Mouse (Mus musculus) CD4-positive, CD25-positive, alpha-beta regulatory T cell, adult 4 months (primary cell): Measurements from ENCODE around the gene Cmtm8. TPM values are rescaled to one million over a fixed set of nuclear protein-coding genes. Genes with fewer than 3 reads are reported as not detected.
A peak's percentile ranks its signal among the peaks of the same experiment; 100 is the strongest.

ENCODE experiments used
- ATAC-seq: one replicate; pipeline ENCODE4 v1.8.0; 2017
- polyA plus RNA-seq, 2 experiments: library from polyadenylated mRNA; unstranded; fragments of 100-300 nt; shearing (Covaris generic); gene quantifications; one replicate each; pipeline ENCODE4 v1.2.1; 2017

The Cmtm8 gene
- polyA plus RNA-seq, 2 experiments from 2014 or later: not detected

DNA sequence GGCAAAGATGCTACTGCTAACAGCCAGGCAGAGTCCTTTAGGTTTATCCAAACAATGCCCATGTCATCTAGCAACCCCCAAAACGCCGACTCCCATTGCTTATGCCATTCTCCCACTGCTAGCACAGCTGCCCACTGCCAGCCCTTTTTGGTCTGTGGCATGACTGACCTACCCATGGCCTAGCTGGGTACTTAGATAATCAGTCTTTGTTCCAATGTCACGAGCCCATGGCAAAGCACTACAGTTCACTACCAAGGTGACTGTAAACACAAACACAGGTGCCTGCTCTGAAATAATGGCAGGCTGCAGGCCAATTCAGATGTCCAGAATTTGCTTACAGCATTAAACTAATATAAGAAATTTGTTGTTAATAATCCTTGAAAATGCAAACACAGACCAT lies 25.0 kb downstream of the Cmtm8 start:
- no peak for ATAC-seq

DNA sequence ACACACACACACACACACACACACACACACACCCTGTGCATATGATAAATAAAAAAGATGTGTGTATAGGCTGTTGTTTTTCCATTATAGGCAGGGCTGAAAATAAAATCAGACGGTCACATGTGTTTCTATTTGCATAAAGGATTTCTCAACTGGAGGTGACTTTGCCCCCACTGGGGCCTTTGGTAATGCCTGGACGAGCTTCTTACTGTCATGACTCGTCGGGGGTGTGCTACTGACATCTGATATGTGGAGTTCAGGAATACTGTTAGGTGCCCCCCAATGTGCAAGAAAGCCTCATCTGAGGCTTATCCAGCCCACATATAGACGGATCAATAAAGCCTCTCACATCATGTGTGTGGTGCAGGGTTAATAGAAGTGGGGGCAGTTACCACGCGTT lies 26.9 kb downstream of the Cmtm8 start:
- ATAC-seq: no peak

GRCm38 (mm10) chr9:114816121-114816520 lies 27.8 kb downstream of the Cmtm8 start:
- ATAC-seq: no peak

DNA sequence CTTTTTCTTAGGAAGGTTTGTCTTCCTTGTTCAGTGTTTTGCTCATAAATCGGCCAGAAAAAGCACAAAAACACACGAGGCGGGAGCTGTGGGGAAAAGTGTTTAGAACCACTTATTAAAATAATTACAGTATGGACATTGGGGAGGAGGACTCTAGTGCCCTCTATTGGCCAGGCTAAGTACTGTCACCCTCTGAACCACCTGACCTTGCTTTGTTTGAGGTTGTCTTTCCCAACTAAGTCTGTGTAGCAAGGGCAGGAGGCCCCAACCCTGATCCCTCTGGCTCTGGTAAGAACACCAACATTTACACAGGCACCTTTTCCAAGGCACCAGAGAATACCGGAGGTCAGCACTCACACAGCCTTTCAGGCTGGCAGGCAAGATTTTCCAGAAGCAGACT lies 28.6 kb downstream of the Cmtm8 start:
- ATAC-seq: peak; percentile 84

DNA sequence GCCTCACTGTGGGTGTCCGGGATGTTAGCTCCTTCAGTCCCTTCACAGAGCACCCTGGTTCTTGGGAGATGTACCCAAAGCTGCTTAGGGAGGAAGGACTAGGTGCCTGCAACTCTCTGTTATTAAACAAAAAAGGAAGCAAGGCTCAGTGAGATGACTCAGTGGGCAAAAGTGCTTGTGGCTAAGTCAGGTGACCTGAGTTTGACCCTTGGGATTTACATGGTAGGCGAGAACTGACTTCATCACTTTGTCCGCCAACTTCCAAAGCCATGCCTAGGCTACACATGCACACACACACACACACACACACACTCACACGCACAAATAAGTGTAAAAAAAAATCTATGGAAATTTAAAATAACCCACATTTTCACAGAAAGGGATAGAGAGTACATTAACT lies 32.0 kb downstream of the Cmtm8 start:
- ATAC-seq: no peak

DNA sequence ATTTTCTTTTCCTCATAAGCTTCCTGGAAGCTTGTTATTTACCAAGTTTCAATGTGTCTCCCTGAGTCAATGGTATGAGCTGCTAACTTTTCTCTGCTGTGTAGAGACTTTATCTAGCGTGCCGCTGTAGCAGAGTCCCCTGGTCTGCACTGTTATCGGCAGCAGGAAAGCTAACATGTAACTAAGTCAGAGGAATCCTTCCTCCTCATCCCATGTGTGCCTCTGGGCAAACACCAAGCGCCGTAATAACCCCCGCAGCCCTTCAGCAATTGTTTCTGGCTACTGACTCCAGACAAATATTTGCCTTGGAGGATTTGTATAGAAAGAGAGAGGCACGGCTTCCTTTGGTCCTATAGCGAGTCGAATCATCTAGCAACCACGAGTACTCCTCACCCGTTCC lies 33.1 kb downstream of the Cmtm8 start:
- ATAC-seq: no peak

DNA sequence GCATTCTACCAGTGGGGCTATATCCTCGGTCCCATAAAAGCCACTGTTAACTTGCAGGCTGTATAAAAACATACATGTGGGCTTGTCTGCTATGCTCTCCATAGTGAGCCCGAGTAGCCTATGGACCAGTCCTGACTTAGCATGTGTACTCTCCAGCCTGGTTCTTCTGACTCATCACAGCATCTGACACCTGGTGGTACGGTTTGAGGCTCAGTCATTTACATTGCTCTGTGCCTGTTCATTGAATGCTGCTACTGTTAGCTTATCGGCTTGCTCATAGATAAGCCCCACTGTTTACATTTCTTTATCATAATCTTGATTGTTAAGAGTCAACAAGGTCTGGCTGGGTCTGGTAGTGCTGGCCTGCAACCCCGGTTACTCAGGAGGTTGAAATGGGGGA lies 35.3 kb downstream of the Cmtm8 start:
- ATAC-seq: no peak

DNA sequence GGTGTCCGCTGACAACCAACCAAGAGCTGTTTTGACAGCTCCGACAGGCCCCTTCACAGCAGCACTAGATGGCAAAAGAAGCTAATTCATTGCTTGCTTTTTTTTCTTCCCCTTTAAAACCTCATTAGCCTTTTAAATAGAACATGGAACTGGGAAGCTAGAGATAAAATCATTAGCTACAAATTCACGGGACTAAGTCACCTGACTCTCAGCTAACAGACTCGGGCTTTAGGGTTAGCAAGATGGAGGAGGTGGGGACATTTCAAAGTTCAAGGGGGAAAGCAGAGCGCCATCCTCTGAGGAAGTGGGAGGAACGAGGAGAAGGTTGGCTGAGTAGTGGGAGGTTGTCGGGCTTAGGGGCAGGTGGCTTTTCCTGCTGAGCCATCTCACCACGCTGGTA lies 36.7 kb downstream of the Cmtm8 start:
- no peak for ATAC-seq

DNA sequence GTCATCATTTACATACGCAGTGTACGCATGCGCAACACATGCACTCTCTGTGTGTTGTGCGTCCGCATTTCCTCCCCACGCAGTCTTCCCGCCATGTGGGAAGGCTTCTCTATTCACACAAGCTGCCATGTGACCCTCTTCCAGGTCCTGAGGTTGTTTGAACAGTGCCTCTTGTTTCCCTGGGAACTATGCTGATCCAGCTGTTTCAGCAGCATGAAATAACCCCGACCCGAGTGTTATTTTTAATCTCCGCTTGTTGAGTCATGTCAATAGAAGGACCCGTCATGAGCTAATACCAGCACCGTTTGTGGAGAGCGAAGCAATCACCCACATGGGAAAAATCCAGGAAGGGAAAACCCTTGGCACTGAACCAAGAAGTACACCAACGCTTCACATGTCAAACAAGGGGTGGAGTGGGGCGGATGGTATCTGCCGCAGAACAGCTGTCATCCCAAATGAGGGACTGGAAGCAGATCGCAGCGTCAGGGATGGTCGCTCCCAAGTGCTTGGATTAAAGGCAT lies 38.7 kb downstream of the Cmtm8 start:
- ATAC-seq: no peak

GRCm38 (mm10) chr9:114802191-114802590 lies 41.8 kb downstream of the Cmtm8 start:
- no peak for ATAC-seq

- no peak for ATAC-seq
Measured at GRCm38 (mm10) chr9:114801301-114801700, 42.7 kb downstream of the Cmtm8 start.

DNA sequence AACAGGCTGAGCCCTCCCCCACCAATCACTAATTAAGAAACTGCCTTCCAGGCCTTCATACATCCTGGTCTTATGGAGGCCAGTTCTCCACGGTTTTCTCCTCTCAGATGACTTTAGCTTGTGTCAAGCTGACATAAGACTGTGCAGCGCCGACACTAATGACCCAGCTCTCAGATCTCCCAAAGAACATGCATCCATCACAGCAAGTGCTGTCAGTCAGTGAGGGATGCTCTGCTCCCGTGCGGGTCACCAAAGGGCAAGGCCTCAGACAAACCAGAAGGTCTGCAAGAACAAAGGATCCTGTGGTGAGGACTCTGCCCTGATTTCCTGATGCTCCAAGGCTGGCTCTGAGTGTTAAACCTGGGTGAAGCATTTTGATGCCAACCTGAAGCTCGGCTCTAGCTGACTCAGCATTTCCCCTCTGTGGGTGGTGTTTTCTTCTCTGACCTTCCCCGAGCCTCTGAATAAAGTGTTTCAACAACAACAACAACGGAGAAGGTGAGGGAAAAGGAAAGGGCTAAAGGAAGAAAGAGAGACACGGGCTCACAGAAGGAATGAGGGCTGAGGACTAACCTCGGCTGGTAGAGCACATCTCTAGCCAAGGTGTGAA lies 44.4 kb downstream of the Cmtm8 start:
- no peak for ATAC-seq

GRCm38 (mm10) chr9:114798845-114799244 lies 45.1 kb downstream of the Cmtm8 start:
- ATAC-seq: no peak

- peak; percentile 72 for ATAC-seq
Measured at GRCm38 (mm10) chr9:114797329-114798004, 46.5 kb downstream of the Cmtm8 start.

DNA sequence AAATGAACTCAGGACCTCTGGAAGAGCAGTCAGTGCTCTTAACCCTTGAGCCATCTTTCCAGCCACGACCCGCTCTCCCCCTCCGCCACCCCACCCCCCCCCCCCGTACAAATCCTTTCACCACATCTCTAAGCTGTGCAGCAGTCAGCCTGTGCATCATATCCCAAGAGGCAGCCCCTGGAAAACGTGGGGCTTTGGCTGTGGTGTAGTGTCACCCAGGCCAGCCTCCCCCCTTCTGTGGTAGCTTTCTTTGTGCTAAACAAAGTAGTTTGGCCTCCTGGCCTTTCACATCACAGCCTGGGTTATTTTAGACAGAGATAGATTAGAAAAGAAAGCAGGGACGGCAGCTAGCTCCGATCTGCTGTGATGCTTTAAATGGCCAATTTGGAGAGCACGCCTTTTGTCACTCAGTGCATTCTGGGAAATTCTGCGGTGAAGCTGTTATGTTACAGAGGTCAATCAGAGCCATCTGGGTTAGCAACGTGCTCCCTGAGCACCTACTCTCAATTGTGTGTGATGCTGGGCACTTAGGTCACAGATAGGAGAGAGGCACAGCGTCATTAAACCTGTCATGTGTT lies 47.4 kb downstream of the Cmtm8 start:
- no peak for ATAC-seq

DNA sequence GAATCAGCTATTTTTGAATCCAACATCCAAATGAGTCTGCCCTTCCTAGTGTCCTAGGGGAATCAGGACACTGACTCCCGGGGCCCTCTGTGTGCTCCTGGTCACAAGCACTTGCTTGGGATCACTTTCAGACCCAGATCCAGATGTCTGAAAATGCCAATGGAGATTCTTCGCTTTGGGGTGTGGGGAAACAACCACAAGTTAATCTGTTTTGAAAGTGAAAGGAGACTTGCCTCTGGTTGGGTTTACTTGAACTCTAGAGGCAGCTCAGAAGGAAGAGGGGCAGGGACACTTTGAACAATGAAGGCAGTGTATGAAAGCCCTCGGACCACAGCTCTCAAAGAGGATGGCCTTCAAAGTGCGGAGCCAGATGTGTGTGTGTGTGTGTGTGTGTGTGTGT lies 49.5 kb downstream of the Cmtm8 start:
- ATAC-seq: peak; percentile 75

DNA sequence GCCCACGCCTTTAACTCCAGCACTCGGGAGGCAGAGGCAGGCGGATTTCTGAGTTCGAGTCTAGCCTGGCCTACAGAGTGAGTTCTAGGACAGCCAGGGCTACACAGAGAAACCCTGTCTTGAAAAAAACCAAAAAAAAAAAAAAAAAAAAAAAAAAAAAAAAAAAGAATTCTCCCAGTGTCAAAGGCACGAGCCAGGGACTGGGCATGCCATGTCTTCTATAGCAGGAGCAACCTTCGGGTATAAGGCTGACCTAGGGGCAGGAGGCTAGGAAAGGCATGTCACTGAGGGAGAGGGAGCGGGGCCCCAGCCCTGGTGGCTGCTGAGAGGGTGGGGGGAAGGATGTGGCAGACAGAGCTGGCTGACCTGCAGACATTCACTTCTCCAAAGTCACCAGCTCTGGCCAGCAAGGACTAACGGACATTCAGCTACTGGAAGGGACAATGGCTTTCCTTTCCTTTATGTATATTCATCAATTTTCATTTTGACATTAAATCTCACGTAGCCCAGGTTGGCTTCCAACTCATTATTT lies 50.1 kb downstream of the Cmtm8 start:
- no peak for ATAC-seq

DNA sequence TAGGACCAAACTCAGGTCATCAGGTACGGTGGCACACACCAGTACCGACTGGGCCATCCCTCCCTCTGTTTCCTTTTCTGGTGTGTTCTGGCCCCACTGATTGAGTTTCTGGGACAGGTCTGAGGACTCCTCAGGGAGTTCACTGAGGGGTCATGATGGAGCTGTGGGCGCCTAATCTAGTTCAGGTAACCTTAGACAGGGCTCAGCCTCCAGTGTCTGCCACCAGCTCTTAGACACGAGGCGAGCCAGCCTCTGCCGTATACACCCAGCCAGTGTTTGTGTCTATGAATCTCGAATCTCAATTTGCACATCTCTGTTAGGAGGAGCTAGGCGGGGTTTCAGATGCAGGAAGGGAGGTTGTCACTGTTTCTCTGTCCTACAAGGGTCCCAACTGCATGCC lies 54.0 kb downstream of the Cmtm8 start:
- ATAC-seq: no peak

DNA sequence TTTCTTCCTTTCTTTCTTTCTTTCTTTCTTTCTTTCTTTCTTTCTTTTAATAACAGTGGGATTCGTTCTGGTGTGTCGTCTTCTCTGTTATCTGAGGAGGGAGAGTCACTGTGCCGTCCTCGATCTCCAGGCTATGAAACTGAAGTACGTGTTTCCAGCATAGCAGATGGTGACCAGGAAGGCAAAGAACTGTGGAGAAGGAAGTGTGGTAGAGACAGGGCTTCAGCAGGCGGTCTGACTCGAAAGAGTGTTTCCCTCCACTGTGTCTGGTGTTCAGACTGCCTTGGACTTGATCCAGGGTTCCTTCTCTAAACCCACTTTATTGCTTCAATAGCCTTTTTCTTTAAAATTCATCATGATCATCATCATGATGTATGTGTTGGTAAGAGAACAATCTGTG lies 54.4 kb downstream of the Cmtm8 start:
- ATAC-seq: no peak

DNA sequence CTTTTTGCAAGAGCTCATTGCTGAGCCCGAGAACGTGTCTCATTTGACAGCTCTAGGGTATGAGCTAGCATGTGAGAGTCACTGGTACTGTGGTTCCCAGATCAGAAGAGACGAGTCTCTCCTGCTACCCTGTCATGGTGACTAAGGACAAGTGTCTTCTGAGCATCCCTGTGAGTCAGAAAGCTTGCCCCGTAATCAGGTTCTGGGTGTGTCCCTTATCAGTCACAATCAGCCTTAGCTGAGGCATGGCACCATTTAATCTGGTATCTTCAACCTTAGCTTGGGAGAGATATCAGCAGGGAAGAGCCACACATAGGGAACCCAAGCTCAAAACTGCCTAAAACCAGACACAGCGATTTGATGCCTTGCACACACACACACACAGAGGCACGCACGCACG lies 55.3 kb downstream of the Cmtm8 start:
- no peak for ATAC-seq

DNA sequence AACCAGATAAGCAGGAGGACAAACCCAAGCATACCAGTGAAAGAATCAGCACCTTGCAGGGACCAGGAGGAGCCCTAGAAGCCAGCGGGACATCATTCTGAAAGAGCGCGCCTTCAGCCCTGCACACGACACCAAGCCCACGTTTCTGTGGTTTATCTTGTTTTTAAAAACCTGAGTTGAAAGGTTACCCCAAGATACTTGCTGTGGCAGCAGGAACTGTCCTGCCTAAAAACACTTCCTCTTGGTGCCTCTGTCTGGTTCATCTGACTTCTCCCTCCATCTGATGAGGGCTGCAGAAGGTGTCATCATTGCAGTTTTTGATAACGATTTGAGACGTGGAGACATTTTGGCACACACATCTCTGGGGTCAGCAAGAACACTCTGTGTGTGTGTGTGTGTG lies 56.2 kb downstream of the Cmtm8 start:
- ATAC-seq: peak; percentile 95

DNA sequence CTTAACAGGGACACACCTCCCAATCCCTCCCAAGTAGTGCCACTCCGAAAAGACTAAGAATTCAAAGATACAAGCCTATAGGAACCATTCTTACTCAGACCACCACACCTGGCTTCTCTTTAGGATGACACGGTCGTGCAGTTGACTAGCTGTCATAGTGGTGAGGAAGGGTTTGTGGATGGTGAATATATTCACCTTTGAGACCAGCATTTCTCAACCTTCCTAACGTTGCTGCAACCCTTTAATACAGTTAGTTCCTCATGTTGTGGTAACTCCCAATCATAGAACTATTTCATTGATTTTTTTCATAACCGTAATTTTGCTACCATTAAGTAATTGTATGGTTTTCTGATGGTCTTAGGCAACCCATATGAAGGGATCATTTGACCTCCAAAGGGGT lies 56.8 kb downstream of the Cmtm8 start:
- no peak for ATAC-seq

- ATAC-seq: no peak
Measured at GRCm38 (mm10) chr9:114785432-114786125, 58.4 kb downstream of the Cmtm8 start.
